Mouse (Mus musculus): ENCODE measurements around the gene Pdcd1lg2.

GRCm38 (mm10) chr19:29370112-29370511 is 40.6 kb upstream of the Pdcd1lg2 start:
- TF ChIP-seq KAT2A (conservative IDR thresholded peaks at IDR 0.05; ENCODE audit: low read depth, low read length) (no peak), SIN3A (IDR thresholded peaks at IDR 0.05; ENCODE audit: low read length) (no peak), ZC3H11A (IDR thresholded peaks at IDR 0.05; ENCODE audit: low read depth, low read length) (no peak), SMC3 (IDR thresholded peaks at IDR 0.05; ENCODE audit: low read depth, low read length) (no peak), ELF1 (IDR thresholded peaks at IDR 0.05; ENCODE audit: low read depth, low read length) (no peak), JUND (IDR thresholded peaks at IDR 0.05; ENCODE audit: low read depth, low read length) (no peak), TBP (IDR thresholded peaks at IDR 0.05; ENCODE audit: low read depth, low read length) (no peak), USF1 (IDR thresholded peaks at IDR 0.05; ENCODE audit: low read depth, low read length) (no peak), POLR2A (IDR thresholded peaks at IDR 0.05; ENCODE audit: control insufficient read depth in 1 of 2, insufficient read depth in 1 of 2, low read depth in 1 of 2, low read length in 2 of 2, poor library complexity in 1 of 2) (no peak), CTCF (IDR thresholded peaks at IDR 0.05 in 2 of 3, conservative IDR thresholded peaks at IDR 0.05 in 1 of 3; ENCODE audit: control insufficient read depth in 1 of 3, insufficient read depth in 1 of 3, low read depth in 2 of 3, low read length in 3 of 3, poor library complexity in 1 of 3, severe bottlenecking in 1 of 3) (no peak)

Measured in MEL (cell line).